Mouse (Mus musculus) neural tube, embryonic 13.5 days (tissue): Measurements from ENCODE around the gene Adcyap1r1. TPM values are rescaled to one million over a fixed set of nuclear protein-coding genes. Genes with fewer than 3 reads are reported as not detected.

Experiments
- ATAC-seq: fragments of 200-750 bp; cut with Nextera tagmentation; 2 replicates; pipeline ENCODE4 v1.8.0; 2017; ENCODE audit warnings: low read depth, mild to moderate bottlenecking, moderate TSS enrichment, moderate library complexity
- H3K27ac ChIP-seq: fragments of 300-500 bp; sonication (generic); replicated peaks from 2 replicates; pipeline ENCODE4 v1.5.1; 2015; ENCODE audit warnings: moderate library complexity, mild to moderate bottlenecking, inconsistent platforms
- H3K27me3 ChIP-seq: fragments of 300-500 bp; sonication (generic); 2 replicates; pipeline ENCODE4 v1.6.1; 2015; ENCODE audit warnings: mild to moderate bottlenecking, inconsistent platforms
- H3K36me3 ChIP-seq: fragments of 300-500 bp; sonication (generic); 2 replicates; pipeline ENCODE4 v1.6.1; 2015; ENCODE audit warnings: mild to moderate bottlenecking, inconsistent platforms
- H3K4me1 ChIP-seq: fragments of 300-500 bp; sonication (generic); replicated peaks from 2 replicates; pipeline ENCODE4 v1.6.1; 2015; ENCODE audit warnings: inconsistent platforms
- H3K4me2 ChIP-seq: fragments of 300-500 bp; sonication (generic); 2 replicates; pipeline ENCODE4 v1.6.1; 2015; ENCODE audit warnings: inconsistent platforms, mild to moderate bottlenecking, moderate library complexity
- H3K4me3 ChIP-seq: fragments of 300-500 bp; sonication (generic); 2 replicates; pipeline ENCODE4 v1.5.1; 2015; ENCODE audit warnings: mild to moderate bottlenecking, inconsistent platforms
- H3K9ac ChIP-seq: fragments of 300-500 bp; sonication (generic); 2 replicates; pipeline ENCODE4 v1.6.1; 2015; ENCODE audit warnings: moderate library complexity, mild to moderate bottlenecking, inconsistent platforms
- H3K9me3 ChIP-seq: fragments of 300-500 bp; sonication (generic); 2 replicates; pipeline ENCODE4 v1.6.1; 2016; ENCODE audit warnings: inconsistent platforms
- WGBS: fragments of 180-500 bp; shearing (Covaris S2); methylation state at CpG from one replicate; pipeline ENCODE4 v1.1.7; 2015; 5-methylcytosine and 5-hydroxymethylcytosine counted together
- polyA plus RNA-seq: library from polyadenylated mRNA; unstranded; fragments of >200 nt; fragmentation: Nextera tagmentation; extraction: Ambion mirVana; gene quantifications from 2 replicates; pipeline ENCODE4 v1.2.1, GENCODE M21; 2015

Adcyap1r1 gene
- polyA plus RNA-seq, result 40.5 and 43.9 TPM in 2 replicates

DNA sequence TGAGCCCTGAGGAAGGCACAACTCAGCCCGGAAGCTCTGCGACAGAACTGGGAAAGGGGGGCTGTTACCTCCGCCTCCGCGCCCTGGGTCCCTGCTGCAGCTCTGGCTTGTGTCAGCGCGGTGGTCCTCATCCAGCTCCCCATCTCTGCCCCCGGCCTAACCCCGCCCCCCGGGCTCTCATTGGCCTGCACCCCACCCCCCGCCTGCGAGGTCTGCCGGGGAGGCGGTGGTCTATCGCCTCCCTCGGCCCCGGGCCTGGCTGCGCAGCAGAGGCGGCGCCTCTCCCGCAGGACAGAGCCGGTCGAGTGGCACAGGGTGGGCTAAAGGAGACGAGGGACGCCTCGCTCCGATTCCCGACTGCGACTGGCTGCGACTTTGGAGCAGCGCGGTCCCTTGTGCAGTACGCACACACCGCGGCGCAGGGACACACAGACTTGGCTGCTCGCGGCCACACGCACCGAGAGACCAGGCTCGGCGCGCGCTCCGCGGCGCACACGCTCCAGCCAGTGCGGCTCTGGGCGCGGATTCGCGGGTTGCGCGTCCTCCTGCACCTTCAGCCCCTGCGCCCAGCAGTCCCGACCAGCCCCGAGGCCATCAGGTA lies at the start of gene Adcyap1r1:
Gene Adcyap1r1 (plus strand): TSS at position 208 of the 601 bp plus-strand sequence.
- peak; percentile 90 for ATAC-seq
- Histone ChIP-seq H3K4me1 (peaks cover 74% of the 10 kb centered on the region), H3K4me3 (peak within 1 kb of the TSS; percentile 81), H3K36me3 (no peaks in the 10 kb centered on the region), H3K4me2 (peak within 1 kb of the TSS; percentile 85), H3K27ac (peak within 1 kb of the TSS; percentile 90), H3K27me3 (peaks cover 14% of the 10 kb centered on the region), H3K9me3 (no peaks in the 10 kb centered on the region), H3K9ac (peak within 1 kb of the TSS; percentile 93)
- WGBS, result under 1% methylated on average over 58 of the region's 58 CpGs

DNA sequence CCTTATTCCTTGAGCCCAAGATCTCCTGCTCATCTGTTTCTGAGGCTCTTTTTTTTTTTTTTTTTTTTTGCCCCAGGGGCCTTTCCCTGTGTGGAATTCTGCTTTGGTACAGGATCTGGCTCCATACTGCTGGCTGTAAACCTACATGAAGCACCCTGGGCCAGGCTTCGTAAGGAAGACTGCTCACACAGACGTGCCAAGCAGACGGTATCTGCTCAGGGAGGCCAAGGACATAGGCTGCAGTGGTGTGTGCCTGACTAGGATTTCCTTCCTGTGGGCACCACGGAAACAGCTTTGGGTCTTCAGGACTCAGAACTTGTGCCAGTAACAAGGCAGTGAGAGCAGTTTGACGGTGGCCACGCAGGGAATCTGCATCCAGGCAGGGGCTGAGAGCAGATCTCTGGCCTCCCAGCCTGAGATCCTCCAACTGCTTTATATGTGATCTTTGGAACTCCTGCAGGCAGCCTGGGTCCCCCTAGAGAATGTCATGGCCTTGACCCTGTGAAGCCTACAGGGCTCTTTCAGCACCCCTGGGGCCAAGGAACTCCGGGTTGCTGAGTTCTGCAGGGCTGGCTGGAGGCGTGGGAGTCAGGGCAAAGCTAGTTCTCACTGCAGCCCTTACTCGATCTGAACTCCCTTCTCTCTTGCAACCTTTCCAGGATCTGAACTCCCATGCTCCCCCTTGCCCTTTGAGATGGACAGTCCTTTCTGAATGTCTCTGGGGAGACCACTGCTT lies 49.6 kb upstream of the Adcyap1r1 start:
- WGBS, result 69% methylated on average over 9 of the region's 9 CpGs
- no peaks in the 10 kb centered on the region for H3K27me3 ChIP-seq
- ATAC-seq, result no peak
- H3K36me3 ChIP-seq, result no peaks in the 10 kb centered on the region
- no peaks in the 10 kb centered on the region for H3K9me3 ChIP-seq
- no peak overlapping the region for H3K4me2 ChIP-seq
- no peak overlapping the region for H3K9ac ChIP-seq
- H3K27ac ChIP-seq, result no peak overlapping the region
- peaks cover 32% of the 10 kb centered on the region for H3K4me1 ChIP-seq
- H3K4me3 ChIP-seq, result no peak overlapping the region

- Histone ChIP-seq H3K27ac (no peak overlapping the region), H3K9me3 (no peaks in the 10 kb centered on the region), H3K4me2 (no peak overlapping the region), H3K27me3 (no peaks in the 10 kb centered on the region), H3K9ac (no peak overlapping the region), H3K36me3 (no peaks in the 10 kb centered on the region), H3K4me1 (peaks cover 30% of the 10 kb centered on the region), H3K4me3 (no peak overlapping the region)
- WGBS, result 80% methylated on average over 9 of the region's 9 CpGs
- ATAC-seq, result no peak
Measured at GRCm38 (mm10) chr6:55403411-55404309, 48.1 kb upstream of the Adcyap1r1 start.

- no peaks in the 10 kb centered on the region for H3K27me3 ChIP-seq
- H3K36me3 ChIP-seq, result no peaks in the 10 kb centered on the region
- H3K9me3 ChIP-seq, result no peaks in the 10 kb centered on the region
- ATAC-seq, result no peak
- no peak overlapping the region for H3K4me2 ChIP-seq
- no peak overlapping the region for H3K4me3 ChIP-seq
- no peak overlapping the region for H3K9ac ChIP-seq
- H3K27ac ChIP-seq, result no peak overlapping the region
- 84% methylated on average over 5 of the region's 5 CpGs for WGBS
- H3K4me1 ChIP-seq, result peaks cover 22% of the 10 kb centered on the region
Measured at GRCm38 (mm10) chr6:55404421-55404990, 47.3 kb upstream of the Adcyap1r1 start.

DNA sequence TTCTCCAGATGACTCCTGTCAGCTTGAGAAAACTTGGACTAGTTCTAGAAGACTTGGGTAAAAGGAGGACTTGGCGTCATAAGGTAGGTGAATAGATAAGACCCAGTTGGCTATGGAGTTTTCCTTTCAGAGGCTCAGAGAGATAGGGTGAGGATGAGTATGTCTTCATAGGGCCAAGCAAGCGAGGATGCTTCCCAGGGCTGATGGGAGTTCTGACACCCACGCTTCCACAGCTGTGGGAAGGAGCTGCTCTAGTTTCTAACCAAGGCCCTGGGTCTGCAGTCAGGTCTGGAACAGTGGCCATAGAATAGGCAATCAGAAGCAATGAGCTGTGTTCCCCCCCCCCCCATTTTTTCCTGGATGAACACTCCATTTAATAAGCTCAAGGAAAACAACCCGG lies 44.4 kb upstream of the Adcyap1r1 start:
- 85% methylated on average over 4 of the region's 4 CpGs for WGBS
- no peak overlapping the region for H3K9ac ChIP-seq
- ATAC-seq, result no peak

DNA sequence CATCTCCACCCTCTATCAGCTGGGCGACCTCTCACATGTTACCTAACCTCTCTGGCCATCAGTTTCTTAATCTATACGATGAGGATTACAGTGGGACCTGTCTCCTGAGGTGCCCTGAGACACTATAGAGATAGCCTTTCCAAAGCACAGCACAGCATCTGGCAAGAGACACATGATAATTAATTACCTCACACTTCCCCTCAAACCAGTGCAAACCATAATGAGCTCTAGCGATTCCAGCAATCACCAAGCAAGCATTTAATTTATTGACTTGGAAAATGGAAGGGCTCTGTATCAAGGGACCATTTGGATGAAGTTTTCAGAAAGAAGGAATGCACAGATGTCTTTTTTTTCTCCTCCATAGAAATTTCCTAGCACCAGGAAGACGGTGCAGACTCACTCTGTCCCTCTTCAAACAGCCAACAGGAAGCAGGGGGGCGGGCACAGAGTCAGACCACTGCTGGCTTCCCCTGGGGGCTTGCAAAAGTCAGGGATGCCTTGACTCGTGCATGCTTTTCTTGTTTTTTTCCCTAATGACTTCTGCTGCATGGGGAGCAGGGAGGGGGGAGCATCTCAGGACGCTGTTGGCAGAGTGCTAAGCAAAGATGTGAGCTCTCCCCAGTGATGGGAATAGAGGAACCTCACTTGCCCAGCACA lies 41.5 kb upstream of the Adcyap1r1 start:
- H3K9ac ChIP-seq, result no peak overlapping the region
- H3K27ac ChIP-seq, result no peak overlapping the region
- peaks cover 19% of the 10 kb centered on the region for H3K4me1 ChIP-seq
- peak; percentile 52 for ATAC-seq
- H3K4me2 ChIP-seq, result no peak overlapping the region
- 36% methylated on average over 7 of the region's 7 CpGs for WGBS
- H3K9me3 ChIP-seq, result no peaks in the 10 kb centered on the region
- no peaks in the 10 kb centered on the region for H3K36me3 ChIP-seq
- H3K27me3 ChIP-seq, result no peaks in the 10 kb centered on the region; the same call in 1 of the 2 replicates
- H3K4me3 ChIP-seq, result no peak overlapping the region

More for the DNA sequence above, 44.4 kb upstream of the Adcyap1r1 start:
- Histone ChIP-seq H3K27me3 (no peaks in the 10 kb centered on the region), H3K4me3 (no peak overlapping the region), H3K9me3 (no peaks in the 10 kb centered on the region), H3K27ac (no peak overlapping the region), H3K36me3 (no peaks in the 10 kb centered on the region), H3K4me1 (peaks cover 21% of the 10 kb centered on the region), H3K4me2 (no peak overlapping the region)

- H3K36me3 ChIP-seq, result no peaks in the 10 kb centered on the region
- H3K27ac ChIP-seq, result no peak overlapping the region
- H3K4me3 ChIP-seq, result no peak overlapping the region
- no peak overlapping the region for H3K9ac ChIP-seq
- no peak overlapping the region for H3K4me2 ChIP-seq
- H3K9me3 ChIP-seq, result no peaks in the 10 kb centered on the region
- WGBS, result 85% methylated on average over 5 of the region's 5 CpGs
- H3K4me1 ChIP-seq, result peaks cover 19% of the 10 kb centered on the region
- ATAC-seq, result no peak
- H3K27me3 ChIP-seq, result no peaks in the 10 kb centered on the region; the same call in 1 of the 2 replicates
Measured at GRCm38 (mm10) chr6:55410977-55411376, 40.8 kb upstream of the Adcyap1r1 start.

DNA sequence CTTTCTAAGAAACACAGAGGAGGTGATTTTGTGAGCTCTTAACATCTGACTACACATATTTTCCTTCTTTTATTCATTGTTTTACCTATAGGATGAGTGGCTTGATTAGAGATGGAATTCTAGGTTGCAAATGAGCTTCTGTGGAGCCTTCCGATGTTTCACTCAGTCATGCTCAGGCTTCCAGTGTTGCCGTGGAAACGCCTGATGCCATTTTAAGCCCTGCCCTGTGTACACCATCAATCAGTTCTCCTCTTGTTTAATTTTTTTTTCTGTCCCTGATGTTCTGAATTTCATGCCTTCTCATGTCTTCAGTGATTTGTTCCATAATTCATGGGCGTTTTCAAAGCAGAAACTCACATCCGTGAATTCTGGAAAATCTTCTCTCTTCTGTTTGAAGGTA lies 35.6 kb upstream of the Adcyap1r1 start:
- no peak overlapping the region for H3K27ac ChIP-seq
- no peak overlapping the region for H3K4me2 ChIP-seq
- ATAC-seq, result no peak
- no peak overlapping the region for H3K4me3 ChIP-seq
- whole genome bisulfite sequencing, result 50% methylated on average over 5 of the region's 5 CpGs
- peaks cover 20% of the 10 kb centered on the region for H3K4me1 ChIP-seq
- no peaks in the 10 kb centered on the region; the same call in 1 of the 2 replicates for H3K27me3 ChIP-seq
- H3K9me3 ChIP-seq, result no peaks in the 10 kb centered on the region
- H3K36me3 ChIP-seq, result no peaks in the 10 kb centered on the region
- H3K9ac ChIP-seq, result no peak overlapping the region

- H3K4me2 ChIP-seq, result no peak overlapping the region
- ATAC-seq, result no peak
- 46% methylated on average over 2 of the region's 2 CpGs for WGBS
- H3K27ac ChIP-seq, result no peak overlapping the region
- peaks cover 28% of the 10 kb centered on the region for H3K4me1 ChIP-seq
- no peaks in the 10 kb centered on the region; the same call in 1 of the 2 replicates for H3K27me3 ChIP-seq
- H3K9me3 ChIP-seq, result no peaks in the 10 kb centered on the region
- H3K9ac ChIP-seq, result no peak overlapping the region
- H3K36me3 ChIP-seq, result no peaks in the 10 kb centered on the region
- H3K4me3 ChIP-seq, result no peak overlapping the region
Measured at GRCm38 (mm10) chr6:55418746-55419410, 32.9 kb upstream of the Adcyap1r1 start.

- Histone ChIP-seq H3K4me2 (no peak overlapping the region), H3K27me3 (no peaks in the 10 kb centered on the region), H3K9ac (no peak overlapping the region), H3K36me3 (no peaks in the 10 kb centered on the region), H3K9me3 (no peaks in the 10 kb centered on the region), H3K4me3 (no peak overlapping the region), H3K4me1 (peaks cover 28% of the 10 kb centered on the region), H3K27ac (peak overlapping the region; percentile 66; the same call in 1 of the 2 replicates)
- no peak for ATAC-seq
- 74% methylated on average over 3 of the region's 3 CpGs for WGBS
Measured at GRCm38 (mm10) chr6:55420411-55420810, 31.4 kb upstream of the Adcyap1r1 start.

DNA sequence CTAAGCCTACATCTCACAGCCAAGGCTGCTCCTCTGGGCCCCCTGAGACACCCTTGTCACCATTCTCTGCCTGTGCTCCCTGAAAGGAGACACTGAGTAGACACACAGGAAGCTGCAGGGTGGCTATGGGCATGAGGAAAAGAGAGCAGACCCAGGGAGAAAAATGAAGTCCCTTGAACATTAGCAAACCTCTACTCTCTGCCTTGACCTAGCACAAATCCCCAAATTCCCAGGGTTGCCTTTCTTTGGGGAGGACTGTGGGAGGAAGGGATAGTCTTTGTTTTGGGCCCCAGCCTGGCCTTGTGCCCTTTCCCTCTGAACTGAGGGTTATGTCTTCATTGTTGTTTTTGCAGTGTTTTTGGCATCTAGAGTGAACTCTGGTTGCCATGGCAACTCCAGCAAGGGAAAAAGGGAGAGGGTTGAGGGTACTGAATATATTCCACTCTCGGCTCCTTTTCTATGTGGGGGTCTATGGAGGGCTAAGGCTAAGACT lies 30.9 kb upstream of the Adcyap1r1 start:
- no peak overlapping the region for H3K9ac ChIP-seq
- peak; percentile 74 for ATAC-seq
- no peaks in the 10 kb centered on the region for H3K9me3 ChIP-seq
- peak overlapping the region; percentile 66 for H3K27ac ChIP-seq
- H3K4me2 ChIP-seq, result no peak overlapping the region
- no peaks in the 10 kb centered on the region for H3K27me3 ChIP-seq
- no peak overlapping the region for H3K4me3 ChIP-seq
- no peaks in the 10 kb centered on the region for H3K36me3 ChIP-seq
- peaks cover 28% of the 10 kb centered on the region for H3K4me1 ChIP-seq
- 15% methylated on average over 1 of the region's 1 CpGs for WGBS
